Mouse (Mus musculus) lung, postnatal 0 days (tissue): ENCODE results near the gene Psap.

Experiments
- CTCF ChIP-seq: IDR thresholded peaks from 2 replicates; pipeline ENCODE4 v1.5.1; 2016; ENCODE audit warnings: antibody characterized with exemption, mild to moderate bottlenecking
- EP300 ChIP-seq: IDR thresholded peaks from 2 replicates; pipeline ENCODE4 v1.6.1; 2016; ENCODE audit warnings: antibody characterized with exemption, mild to moderate bottlenecking, control low read depth

- TF ChIP-seq CTCF = no peak
- no peak for TF ChIP-seq EP300
Observed at GRCm38 (mm10) chr10:60290026-60290738, 12.8 kb downstream of the Psap start.
